Mouse (Mus musculus) gastrocnemius, adult 2 months (tissue): Measurements from ENCODE around the gene 4930512M02Rik. TPM values are rescaled to one million over a fixed set of nuclear protein-coding genes. Genes with fewer than 3 reads are reported as not detected.
"Not testable (repeated sequence)": the region's sequence is repeated elsewhere in the genome, so short reads cannot be mapped to it uniquely, and the experiment has no call there.

Experiments
- DNase-seq: peaks from one replicate; pipeline ENCODE4 v3.0.0; 2022
- H3K27ac ChIP-seq: fragments of 200-600 bp; 2 replicates; pipeline ENCODE4 v1.8.1; 2022; ENCODE audit warnings: mild to moderate bottlenecking
- H3K4me3 ChIP-seq: fragments of 200-600 bp; 2 replicates; pipeline ENCODE4 v1.8.1; 2022; ENCODE audit warnings: mild to moderate bottlenecking, moderate library complexity
- CTCF ChIP-seq: fragments of 200-600 bp; IDR thresholded peaks from 2 replicates; pipeline ENCODE4 v1.8.1; 2022; ENCODE audit warnings: antibody characterized with exemption, mild to moderate bottlenecking, moderate library complexity
- intact Hi-C: fragments of 180-260 bp; cut with DNase I; formaldehyde crosslinking; loops from one replicate; pipeline ENCODE4 v1.15.1; 2025
- long read RNA-seq, 2 experiments: library from polyadenylated mRNA; stranded (forward); transcript quantifications; one replicate each; pipeline ENCODE4 v2.0.0; 2021
- total RNA-seq, 2 experiments: library from RNA; stranded (reverse); gene quantifications; 2 replicates each; pipeline ENCODE4 v1.2.3; 2021

4930512M02Rik gene
- total RNA-seq: not detected
- long read RNA-seq, experiment 1: 0 reads
- long read RNA-seq, experiment 2: 0 reads

GRCm38 (mm10) chr11:11627735-11628134 is at the start of gene 4930512M02Rik:
4930512M02Rik (minus strand) TSS chr11:11627835.
- intact Hi-C loops: not testable (repeated sequence)

GRCm38 (mm10) chr11:11677165-11677564 is 49.5 kb upstream of the 4930512M02Rik start:
- no peak overlapping the region for H3K27ac ChIP-seq
- TF ChIP-seq CTCF: no peak
- intact Hi-C loops: no loop called here

More at GRCm38 (mm10) chr11:11627735-11628134, at the start of gene 4930512M02Rik:
- H3K4me3 ChIP-seq, DNase-seq, H3K27ac ChIP-seq: not testable (repeated sequence)

GRCm38 (mm10) chr11:11676068-11676741 is 48.6 kb upstream of the 4930512M02Rik start:
- intact Hi-C loops: no loop called here
- no peak overlapping the region for H3K4me3 ChIP-seq
- TF ChIP-seq CTCF: no peak

More at GRCm38 (mm10) chr11:11677165-11677564, 49.5 kb upstream of the 4930512M02Rik start:
- H3K4me3 ChIP-seq: no peak overlapping the region
- no peak for DNase-seq

GRCm38 (mm10) chr11:11675063-11675462 is 47.4 kb upstream of the 4930512M02Rik start:
- intact Hi-C loops: no loop called here
- Histone ChIP-seq H3K4me3 (no peak overlapping the region), H3K27ac (no peak overlapping the region)
- no peak for DNase-seq
- no peak for TF ChIP-seq CTCF

More at GRCm38 (mm10) chr11:11676068-11676741, 48.6 kb upstream of the 4930512M02Rik start:
- DNase-seq: no peak
- H3K27ac ChIP-seq: no peak overlapping the region

GRCm38 (mm10) chr11:11672974-11673373 is 45.3 kb upstream of the 4930512M02Rik start:
- Histone ChIP-seq H3K4me3 (no peak overlapping the region), H3K27ac (no peak overlapping the region)
- no peak for TF ChIP-seq CTCF
- intact Hi-C loops: no loop called here
- DNase-seq: no peak

GRCm38 (mm10) chr11:11667922-11668290 is 40.3 kb upstream of the 4930512M02Rik start:
- Histone ChIP-seq H3K4me3 (no peak overlapping the region), H3K27ac (no peak overlapping the region)
- intact Hi-C loops: no loop called here
- DNase-seq: no peak
- TF ChIP-seq CTCF: no peak

GRCm38 (mm10) chr11:11667254-11667921 is 39.8 kb upstream of the 4930512M02Rik start:
- no peak for TF ChIP-seq CTCF
- H3K4me3 ChIP-seq: no peak overlapping the region
- no peak for DNase-seq
- H3K27ac ChIP-seq: no peak overlapping the region
- intact Hi-C loops: no loop called here

- TF ChIP-seq CTCF: no peak
- Histone ChIP-seq H3K27ac (no peak overlapping the region), H3K4me3 (no peak overlapping the region)
- DNase-seq: no peak
- intact Hi-C loops: no loop called here
Observed at GRCm38 (mm10) chr11:11660651-11661050, 33.0 kb upstream of the 4930512M02Rik start.

GRCm38 (mm10) chr11:11658834-11659233 is 31.2 kb upstream of the 4930512M02Rik start:
- no peak for DNase-seq
- intact Hi-C loops: no loop called here
- no peak overlapping the region for H3K27ac ChIP-seq
- no peak for TF ChIP-seq CTCF
- no peak overlapping the region for H3K4me3 ChIP-seq

GRCm38 (mm10) chr11:11657634-11658033 is 30.0 kb upstream of the 4930512M02Rik start:
- Histone ChIP-seq H3K4me3 (no peak overlapping the region), H3K27ac (no peak overlapping the region)
- no peak for TF ChIP-seq CTCF
- DNase-seq: no peak
- intact Hi-C loops: no loop called here

- no peak overlapping the region for H3K27ac ChIP-seq
- no peak overlapping the region for H3K4me3 ChIP-seq
- TF ChIP-seq CTCF: no peak
- intact Hi-C loops: no loop called here
- no peak for DNase-seq
Observed at GRCm38 (mm10) chr11:11656995-11657530, 29.4 kb upstream of the 4930512M02Rik start.

- H3K27ac ChIP-seq: no peak overlapping the region
- TF ChIP-seq CTCF: no peak
- intact Hi-C loops: no loop called here
- H3K4me3 ChIP-seq: no peak overlapping the region
- no peak for DNase-seq
Observed at GRCm38 (mm10) chr11:11656388-11656787, 28.8 kb upstream of the 4930512M02Rik start.

- no peak for TF ChIP-seq CTCF
- intact Hi-C loops: no loop called here
- H3K27ac ChIP-seq: no peak overlapping the region
- H3K4me3 ChIP-seq: no peak overlapping the region
- DNase-seq: no peak
Observed at GRCm38 (mm10) chr11:11644303-11644702, 16.7 kb upstream of the 4930512M02Rik start.
